Mouse (Mus musculus) liver, postnatal 0 days (tissue): ENCODE results near the gene Cpe. TPM values are rescaled to one million over a fixed set of nuclear protein-coding genes. Genes with fewer than 3 reads are reported as not detected.

Experiments
- ATAC-seq: fragments of 200-750 bp; cut with Nextera tagmentation; 2 replicates; pipeline ENCODE4 v1.8.0; 2017; ENCODE audit warnings: mild to moderate bottlenecking, moderate library complexity
- DNase-seq: peaks from one replicate; pipeline ENCODE4 v3.0.0-alpha.2; 2016
- H3K27ac ChIP-seq: fragments of 300-500 bp; sonication (generic); 2 replicates; pipeline ENCODE4 v1.5.1; 2014; ENCODE audit warnings: antibody characterized with exemption, moderate library complexity, mild to moderate bottlenecking, low read depth
- H3K27me3 ChIP-seq: fragments of 300-500 bp; sonication (generic); 2 replicates; pipeline ENCODE4 v1.6.1; 2014; ENCODE audit warnings: low read length, control low read depth, mixed read lengths; ENCODE audit not compliant: insufficient read depth
- H3K36me3 ChIP-seq: fragments of 300-500 bp; sonication (generic); replicated peaks from 2 replicates; pipeline ENCODE4 v1.6.1; 2014; ENCODE audit warnings: mild to moderate bottlenecking, control low read depth, low read length, moderate library complexity, mixed read lengths; ENCODE audit not compliant: insufficient read depth
- H3K4me1 ChIP-seq: fragments of 300-500 bp; sonication (generic); 2 replicates; pipeline ENCODE4 v1.6.1; 2014; ENCODE audit warnings: antibody characterized with exemption, mild to moderate bottlenecking, control low read depth; ENCODE audit not compliant: insufficient read depth
- H3K4me2 ChIP-seq: fragments of 300-500 bp; sonication (generic); 2 replicates; pipeline ENCODE4 v1.6.1; 2014; ENCODE audit warnings: low read depth, mild to moderate bottlenecking, low read length, moderate library complexity, mixed read lengths
- H3K4me3 ChIP-seq: fragments of 300-500 bp; sonication (generic); 2 replicates; pipeline ENCODE4 v1.5.1; 2014; ENCODE audit warnings: low read depth, low read length
- H3K9ac ChIP-seq: fragments of 300-500 bp; sonication (generic); replicated peaks from 2 replicates; pipeline ENCODE4 v1.6.1; 2014; ENCODE audit warnings: mild to moderate bottlenecking, moderate library complexity
- H3K9me3 ChIP-seq: fragments of 300-500 bp; sonication (generic); 2 replicates; pipeline ENCODE4 v1.6.1; 2016; ENCODE audit warnings: mild to moderate bottlenecking, control low read depth, low read length, mixed read lengths
- CTCF ChIP-seq: sonication (generic); IDR thresholded peaks from 2 replicates; pipeline ENCODE4 v1.5.1; 2016; ENCODE audit warnings: antibody characterized with exemption, low read depth
- EP300 ChIP-seq: IDR thresholded peaks from 2 replicates; pipeline ENCODE4 v1.6.1; 2016; ENCODE audit warnings: antibody characterized with exemption, low read depth, mild to moderate bottlenecking
- WGBS: fragments of 180-500 bp; shearing (Covaris S2); extraction: QIAGEN DNeasy Blood & Tissue Kit; methylation state at CpG from one replicate; pipeline ENCODE4 v1.1.7; 2014; ENCODE audit not compliant: insufficient replicate concordance; 5-methylcytosine and 5-hydroxymethylcytosine counted together
- polyA plus RNA-seq: library from polyadenylated mRNA; unstranded; fragments of >200 nt; fragmentation: Nextera tagmentation; extraction: Ambion mirVana; gene quantifications from 2 replicates; pipeline ENCODE4 v1.2.1, GENCODE M21; 2015

The Cpe gene
- polyA plus RNA-seq, 1 experiment from 2014 or later: 4.7 TPM

- H3K36me3 ChIP-seq: no peaks in the 10 kb centered on the region
- no peak overlapping the region for H3K9ac ChIP-seq
- no peaks in the 10 kb centered on the region for H3K27me3 ChIP-seq
- H3K4me2 ChIP-seq: no peak overlapping the region
- no peaks in the 10 kb centered on the region for H3K4me1 ChIP-seq
- TF ChIP-seq EP300 (no peak), CTCF (no peak)
- DNase-seq: no peak
- ATAC-seq: no peak
- no peak overlapping the region for H3K4me3 ChIP-seq
- H3K27ac ChIP-seq: no peak overlapping the region
- H3K9me3 ChIP-seq: no peaks in the 10 kb centered on the region
- 80% methylated on average over 1 of the region's 1 CpGs for WGBS
These were observed 52.3 kb downstream of the Cpe start for GRCm38 (mm10) chr8:64640599-64640998.

- Histone ChIP-seq H3K4me2 (no peak overlapping the region), H3K9me3 (no peaks in the 10 kb centered on the region), H3K27ac (no peak overlapping the region), H3K27me3 (no peaks in the 10 kb centered on the region), H3K36me3 (no peaks in the 10 kb centered on the region), H3K9ac (no peak overlapping the region), H3K4me3 (no peak overlapping the region), H3K4me1 (no peaks in the 10 kb centered on the region)
- DNase-seq: no peak
- no peak for ATAC-seq
- WGBS: 83% methylated on average over 5 of the region's 5 CpGs
- TF ChIP-seq EP300 (no peak), CTCF (no peak)
These were observed 53.2 kb downstream of the Cpe start for GRCm38 (mm10) chr8:64639676-64640075.

- H3K27ac ChIP-seq: no peak overlapping the region
- TF ChIP-seq EP300: no peak
- no peak for TF ChIP-seq CTCF
- no peak for DNase-seq
These were observed 58.0 kb downstream of the Cpe start for GRCm38 (mm10) chr8:64634901-64635300.

GRCm38 (mm10) chr8:64634131-64634865 is 58.6 kb downstream of the Cpe start:
- Histone ChIP-seq H3K9ac (no peak overlapping the region), H3K36me3 (no peaks in the 10 kb centered on the region), H3K4me2 (no peak overlapping the region), H3K4me1 (no peaks in the 10 kb centered on the region), H3K9me3 (no peaks in the 10 kb centered on the region), H3K4me3 (no peak overlapping the region), H3K27me3 (no peaks in the 10 kb centered on the region), H3K27ac (no peak overlapping the region)
- 68% methylated on average over 8 of the region's 8 CpGs for WGBS
- ATAC-seq: no peak
- TF ChIP-seq EP300 (no peak), CTCF (no peak)
- DNase-seq: no peak

More at GRCm38 (mm10) chr8:64634901-64635300, 58.0 kb downstream of the Cpe start:
- no peak overlapping the region for H3K4me2 ChIP-seq
- H3K9ac ChIP-seq: no peak overlapping the region
- no peaks in the 10 kb centered on the region for H3K9me3 ChIP-seq
- no peak overlapping the region for H3K4me3 ChIP-seq
- H3K36me3 ChIP-seq: no peaks in the 10 kb centered on the region
- WGBS: 64% methylated on average over 3 of the region's 3 CpGs
- no peaks in the 10 kb centered on the region for H3K27me3 ChIP-seq
- H3K4me1 ChIP-seq: no peaks in the 10 kb centered on the region
- no peak for ATAC-seq

- TF ChIP-seq CTCF (no peak), EP300 (no peak)
- H3K27me3 ChIP-seq: no peaks in the 10 kb centered on the region
- H3K36me3 ChIP-seq: no peaks in the 10 kb centered on the region
- H3K4me2 ChIP-seq: no peak overlapping the region
- no peaks in the 10 kb centered on the region for H3K9me3 ChIP-seq
- no peak overlapping the region for H3K27ac ChIP-seq
- no peaks in the 10 kb centered on the region for H3K4me1 ChIP-seq
- WGBS: 77% methylated on average over 4 of the region's 4 CpGs
- DNase-seq (no peak), ATAC-seq (no peak)
- H3K9ac ChIP-seq: no peak overlapping the region
- no peak overlapping the region for H3K4me3 ChIP-seq
These were observed 60.7 kb downstream of the Cpe start for GRCm38 (mm10) chr8:64632169-64632568.

- no peak for ATAC-seq
- WGBS: 64% methylated on average over 2 of the region's 2 CpGs
- no peak overlapping the region for H3K27ac ChIP-seq
- H3K9ac ChIP-seq: no peak overlapping the region
- no peak overlapping the region for H3K4me2 ChIP-seq
- TF ChIP-seq CTCF: no peak
- TF ChIP-seq EP300: no peak
- DNase-seq: no peak
- no peaks in the 10 kb centered on the region for H3K27me3 ChIP-seq
- no peaks in the 10 kb centered on the region for H3K36me3 ChIP-seq
- no peak overlapping the region for H3K4me3 ChIP-seq
- H3K9me3 ChIP-seq: no peaks in the 10 kb centered on the region
- H3K4me1 ChIP-seq: no peaks in the 10 kb centered on the region
These were observed 61.1 kb downstream of the Cpe start for GRCm38 (mm10) chr8:64631761-64632160.
